Mouse (Mus musculus) lung, embryonic 15.5 days (tissue): Measurements from ENCODE around the gene Igdcc4. TPM values are rescaled to one million over a fixed set of nuclear protein-coding genes. Genes with fewer than 3 reads are reported as not detected.

Experiments used
- ATAC-seq: fragments of 200-750 bp; cut with Nextera tagmentation; 2 replicates; pipeline ENCODE4 v1.8.0; 2017; ENCODE audit warnings: moderate number of reproducible peaks, borderline replicate concordance; ENCODE audit not compliant: low FRiP score, low TSS enrichment; ENCODE audit errors: extremely low read depth
- H3K27ac ChIP-seq: fragments of 300-500 bp; sonication (generic); 2 replicates; pipeline ENCODE4 v1.5.1; 2015; ENCODE audit warnings: moderate library complexity, mild to moderate bottlenecking, inconsistent platforms
- H3K27me3 ChIP-seq: fragments of 300-500 bp; sonication (generic); 2 replicates; pipeline ENCODE4 v1.6.1; 2015; ENCODE audit warnings: inconsistent platforms
- H3K36me3 ChIP-seq: fragments of 300-500 bp; sonication (generic); 2 replicates; pipeline ENCODE4 v1.6.1; 2015; ENCODE audit warnings: inconsistent platforms
- H3K4me1 ChIP-seq: fragments of 300-500 bp; sonication (generic); 2 replicates; pipeline ENCODE4 v1.6.1; 2015; ENCODE audit warnings: inconsistent platforms
- H3K4me2 ChIP-seq: fragments of 300-500 bp; sonication (generic); 2 replicates; pipeline ENCODE4 v1.6.1; 2015; ENCODE audit warnings: inconsistent platforms, mild to moderate bottlenecking, moderate library complexity
- H3K4me3 ChIP-seq: fragments of 300-500 bp; sonication (generic); 2 replicates; pipeline ENCODE4 v1.5.1; 2015; ENCODE audit warnings: mild to moderate bottlenecking, inconsistent platforms
- H3K9ac ChIP-seq: fragments of 300-500 bp; sonication (generic); 2 replicates; pipeline ENCODE4 v1.6.1; 2015; ENCODE audit warnings: inconsistent platforms
- H3K9me3 ChIP-seq: fragments of 300-500 bp; sonication (generic); 2 replicates; pipeline ENCODE4 v1.6.1; 2016; ENCODE audit warnings: inconsistent platforms
- WGBS: fragments of 180-500 bp; shearing (Covaris S2); methylation state at CpG from one replicate; pipeline ENCODE4 v1.1.7; 2015; 5-methylcytosine and 5-hydroxymethylcytosine counted together
- polyA plus RNA-seq: library from polyadenylated mRNA; unstranded; fragments of >200 nt; fragmentation: Nextera tagmentation; extraction: Ambion mirVana; gene quantifications from 2 replicates; pipeline ENCODE4 v1.2.1, GENCODE M21; 2015

The Igdcc4 gene
- polyA plus RNA-seq, 1 experiment from 2014 or later = 14.6 TPM

GRCm38 (mm10) chr9:65178336-65179213 is 77.3 kb downstream of the Igdcc4 start:
- Histone ChIP-seq H3K9ac (0 out of 2 replicates have a peak overlapping the region, but pooled peaks have one; percentile 0), H3K27ac (0 out of 2 replicates have a peak overlapping the region, but pooled peaks have one; percentile 7), H3K27me3 (no peaks in the 10 kb centered on the region), H3K9me3 (no peaks in the 10 kb centered on the region), H3K4me3 (no peak overlapping the region), H3K4me2 (peak overlapping the region; percentile 45), H3K36me3 (no peaks in the 10 kb centered on the region), H3K4me1 (peaks cover 39% of the 10 kb centered on the region)
- ATAC-seq = peak; percentile 66; the same call in 1 of the 2 replicates
- WGBS = 14% methylated on average over 22 of the region's 22 CpGs

GRCm38 (mm10) chr9:65179817-65180624 is 78.7 kb downstream of the Igdcc4 start:
- H3K4me3 ChIP-seq = no peak overlapping the region

More at GRCm38 (mm10) chr9:65179817-65180624, 78.7 kb downstream of the Igdcc4 start:
- no peak for ATAC-seq
- no peak overlapping the region for H3K9ac ChIP-seq
- H3K4me2 ChIP-seq = no peak overlapping the region; the same call in 1 of the 2 replicates
- H3K27me3 ChIP-seq = no peaks in the 10 kb centered on the region
- WGBS = 29% methylated on average over 17 of the region's 17 CpGs
- no peak overlapping the region for H3K27ac ChIP-seq
- no peaks in the 10 kb centered on the region for H3K36me3 ChIP-seq
- no peaks in the 10 kb centered on the region for H3K9me3 ChIP-seq
- H3K4me1 ChIP-seq = peaks cover 39% of the 10 kb centered on the region

Other genes with a start within 250 kb of the Igdcc4 start
- 0.06 and 0.07 TPM in 2 replicates for gene Slc24a1, start 149.9 kb upstream of the Igdcc4 start, polyA plus RNA-seq
- 53.8 and 57.0 TPM in 2 replicates for gene Ints14, start 140.6 kb upstream of the Igdcc4 start, polyA plus RNA-seq
- gene Hacd3, start 79.8 kb upstream of the Igdcc4 start, polyA plus RNA-seq = 77.0 and 79.8 TPM in 2 replicates
- 33.9 and 36.3 TPM in 2 replicates for gene Dpp8, start 69.1 kb upstream of the Igdcc4 start, polyA plus RNA-seq
- gene Igdcc3, start 39.7 kb downstream of the Igdcc4 start, polyA plus RNA-seq = 1.8 and 2.0 TPM in 2 replicates
- gene Parp16, start 93.9 kb downstream of the Igdcc4 start, polyA plus RNA-seq = 5.4 and 5.6 TPM in 2 replicates
- 0.09 and 0.16 TPM in 2 replicates for gene Cilp, start 163.7 kb downstream of the Igdcc4 start, polyA plus RNA-seq
- 47.2 and 50.0 TPM in 2 replicates for gene Clpx, start 192.8 kb downstream of the Igdcc4 start, polyA plus RNA-seq
- 9.3 and 10.6 TPM in 2 replicates for gene Pdcd7, start 244.6 kb downstream of the Igdcc4 start, polyA plus RNA-seq